Mouse (Mus musculus): ENCODE data around the gene Mcoln3. TPM values are rescaled to one million over a fixed set of nuclear protein-coding genes. Genes with fewer than 3 reads are reported as not detected.

Mcoln3 gene
- polyA plus RNA-seq, 1 experiment from 2014 or later = 6.3 TPM

DNA sequence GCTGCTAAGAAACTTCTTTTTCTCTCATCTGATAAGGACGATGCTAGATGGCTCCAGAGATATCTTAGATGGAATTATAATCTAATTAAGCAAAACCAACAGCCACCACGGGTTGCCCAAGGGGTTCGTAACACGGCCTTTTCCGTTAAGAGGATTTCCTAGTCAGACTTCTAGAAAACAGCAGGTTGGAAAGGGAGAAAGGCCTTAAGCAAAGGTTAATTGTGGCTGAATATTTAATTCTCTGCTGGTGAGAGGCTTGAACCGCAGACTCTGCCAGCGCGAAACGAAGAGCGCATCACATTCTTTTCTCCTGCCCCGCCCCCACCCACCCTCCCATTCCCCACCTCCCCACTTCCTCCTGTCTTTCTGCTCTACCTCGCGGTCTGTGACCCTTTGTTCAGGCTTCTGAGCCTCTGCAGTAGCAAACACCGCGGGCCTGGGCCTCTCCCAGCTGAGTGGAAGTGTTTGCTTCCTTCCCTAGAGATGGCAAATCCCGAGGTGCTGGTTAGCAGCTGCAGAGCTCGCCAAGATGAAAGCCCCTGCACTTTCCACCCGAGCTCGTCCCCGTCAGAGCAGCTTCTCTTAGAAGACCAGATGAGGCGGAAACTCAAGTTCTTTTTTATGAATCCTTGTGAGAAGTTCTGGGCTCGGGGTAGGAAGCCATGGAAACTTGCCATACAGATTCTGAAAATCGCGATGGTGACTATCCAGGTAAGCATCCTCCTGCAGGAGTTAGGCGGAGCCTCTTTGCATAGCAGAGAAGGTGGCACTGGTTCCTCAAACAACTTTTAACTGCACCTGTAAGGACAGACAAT is 4.3 kb downstream of the Mcoln3 start:
- no peak for ATAC-seq (ENCODE audit: insufficient number of reproducible peaks, low FRiP score, low TSS enrichment, low read depth)
- DNase-seq (ENCODE audit: low spot score) = peak; percentile 69
- H3K4me3 ChIP-seq (ENCODE audit: low read depth, low read length) = peak overlapping the region; percentile 14; the same call in 1 of the 2 replicates

DNA sequence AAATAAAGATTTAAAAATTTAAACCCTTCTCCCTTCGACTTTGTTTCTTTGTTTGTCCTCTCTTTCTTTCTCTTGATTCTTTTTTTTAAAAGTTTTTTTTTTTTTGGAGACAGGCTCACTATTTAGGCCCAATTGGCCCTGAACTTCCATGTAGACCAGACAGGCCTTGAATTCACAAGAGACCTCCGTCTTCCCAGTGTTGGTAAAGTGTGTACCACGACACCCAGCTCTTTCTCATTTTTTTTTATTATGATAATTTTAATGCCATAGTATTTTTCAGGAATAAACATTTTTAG is 4.8 kb downstream of the Mcoln3 start:
- WGBS = 42% methylated on average over 3 of the region's 3 CpGs
- H3K36me3 ChIP-seq (ENCODE audit: control insufficient read depth, insufficient read depth, low read length) = no peaks in the 10 kb centered on the region
- H3K9ac ChIP-seq (ENCODE audit: low read length) = no peak overlapping the region
- peaks cover 12% of the 10 kb centered on the region for H3K27me3 ChIP-seq (ENCODE audit: control insufficient read depth, insufficient read depth, low read length)
- ATAC-seq (ENCODE audit: insufficient number of reproducible peaks, low FRiP score, low TSS enrichment, low read depth) (no peak), DNase-seq (ENCODE audit: low spot score) (no peak)
- no peak overlapping the region for H3K27ac ChIP-seq (replicated peaks; ENCODE audit: low read depth, low read length)
- H3K4me2 ChIP-seq (ENCODE audit: low read depth, severe bottlenecking) = no peak overlapping the region
- no peaks in the 10 kb centered on the region for H3K9me3 ChIP-seq (ENCODE audit: control insufficient read depth, low read length)
- no peak overlapping the region for H3K4me3 ChIP-seq (ENCODE audit: low read depth, low read length)
- no peaks in the 10 kb centered on the region for H3K4me1 ChIP-seq (ENCODE audit: control insufficient read depth, insufficient read depth, low read length)

More for the DNA sequence above, 4.3 kb downstream of the Mcoln3 start:
- H3K27me3 ChIP-seq (ENCODE audit: control insufficient read depth, insufficient read depth, low read length) = peaks cover 18% of the 10 kb centered on the region
- peak overlapping the region; percentile 12 for H3K9ac ChIP-seq (ENCODE audit: low read length)
- no peaks in the 10 kb centered on the region for H3K4me1 ChIP-seq (ENCODE audit: control insufficient read depth, insufficient read depth, low read length)
- H3K27ac ChIP-seq (replicated peaks; ENCODE audit: low read depth, low read length) = no peak overlapping the region; the same call in 1 of the 2 replicates
- 8% methylated on average over 25 of the region's 25 CpGs for WGBS
- peak overlapping the region; percentile 27 for H3K4me2 ChIP-seq (ENCODE audit: low read depth, severe bottlenecking)
- no peaks in the 10 kb centered on the region for H3K36me3 ChIP-seq (ENCODE audit: control insufficient read depth, insufficient read depth, low read length)
- no peaks in the 10 kb centered on the region for H3K9me3 ChIP-seq (ENCODE audit: control insufficient read depth, low read length)

DNA sequence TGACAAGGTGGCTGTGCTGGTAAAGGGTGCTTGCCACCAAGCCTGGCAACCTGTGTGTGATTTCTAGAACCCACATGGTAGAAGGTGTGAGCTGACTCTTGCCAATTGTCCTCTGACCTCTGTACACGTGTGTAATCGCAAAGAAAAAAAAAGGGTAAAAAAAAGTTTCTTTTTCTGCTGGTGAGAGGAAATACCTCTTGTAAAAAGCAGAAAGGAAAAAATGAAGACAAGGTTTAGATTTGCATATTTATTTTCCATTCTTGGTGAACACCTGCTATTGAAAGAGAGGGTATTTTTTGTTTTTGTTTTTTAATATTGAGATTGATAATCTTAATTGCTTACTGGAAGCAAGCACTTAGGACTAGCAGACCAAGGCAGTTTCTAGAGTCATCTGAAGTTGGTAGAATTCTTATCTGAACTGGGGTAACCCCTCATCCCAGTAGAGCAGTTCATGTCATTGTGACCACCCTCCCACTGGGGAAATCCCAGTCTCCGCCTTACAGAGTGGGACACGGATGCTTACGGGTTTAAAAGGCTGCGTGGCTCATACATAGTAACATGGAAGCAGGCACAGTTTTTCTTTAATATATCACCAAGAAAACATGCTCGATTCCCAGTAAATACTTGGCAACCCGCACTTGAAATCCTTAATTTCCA is 5.7 kb downstream of the Mcoln3 start:
- WGBS = 71% methylated on average over 8 of the region's 8 CpGs
- no peaks in the 10 kb centered on the region for H3K36me3 ChIP-seq (ENCODE audit: control insufficient read depth, insufficient read depth, low read length)
- H3K4me2 ChIP-seq (ENCODE audit: low read depth, severe bottlenecking) = no peak overlapping the region

DNA sequence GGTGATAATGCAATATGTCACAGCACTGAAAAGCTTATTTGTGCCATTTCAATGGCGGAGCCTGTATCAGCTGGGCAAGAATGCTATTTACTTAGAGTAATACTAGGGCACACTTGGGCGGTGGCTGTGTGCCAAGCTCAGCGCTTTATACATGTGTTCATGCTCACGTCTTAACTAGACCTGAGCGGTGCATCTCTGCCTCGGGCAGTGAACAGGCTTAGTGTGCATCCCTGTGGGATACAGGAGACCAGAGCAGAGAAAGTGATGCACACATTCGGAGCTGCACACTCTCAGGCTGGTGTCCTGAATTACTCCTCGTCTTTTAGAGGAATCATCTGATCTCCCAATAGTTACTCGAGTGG is 6.2 kb downstream of the Mcoln3 start:
- no peak overlapping the region for H3K9ac ChIP-seq (ENCODE audit: low read length)
- H3K4me3 ChIP-seq (ENCODE audit: low read depth, low read length) = no peak overlapping the region
- no peak for ATAC-seq (ENCODE audit: insufficient number of reproducible peaks, low FRiP score, low TSS enrichment, low read depth)
- H3K36me3 ChIP-seq (ENCODE audit: control insufficient read depth, insufficient read depth, low read length) = no peaks in the 10 kb centered on the region
- H3K4me2 ChIP-seq (ENCODE audit: low read depth, severe bottlenecking) = no peak overlapping the region
- no peaks in the 10 kb centered on the region for H3K4me1 ChIP-seq (ENCODE audit: control insufficient read depth, insufficient read depth, low read length)
- 82% methylated on average over 9 of the region's 9 CpGs for WGBS
- no peak for DNase-seq (ENCODE audit: low spot score)
- H3K27ac ChIP-seq (replicated peaks; ENCODE audit: low read depth, low read length) = no peak overlapping the region
- no peaks in the 10 kb centered on the region for H3K9me3 ChIP-seq (ENCODE audit: control insufficient read depth, low read length)
- no peaks in the 10 kb centered on the region for H3K27me3 ChIP-seq (ENCODE audit: control insufficient read depth, insufficient read depth, low read length)

More for the DNA sequence above, 5.7 kb downstream of the Mcoln3 start:
- H3K9me3 ChIP-seq (ENCODE audit: control insufficient read depth, low read length) = no peaks in the 10 kb centered on the region
- H3K4me1 ChIP-seq (ENCODE audit: control insufficient read depth, insufficient read depth, low read length) = no peaks in the 10 kb centered on the region
- H3K27me3 ChIP-seq (ENCODE audit: control insufficient read depth, insufficient read depth, low read length) = peaks cover 4% of the 10 kb centered on the region; the same call in 1 of the 2 replicates
- H3K4me3 ChIP-seq (ENCODE audit: low read depth, low read length) = no peak overlapping the region
- ATAC-seq (ENCODE audit: insufficient number of reproducible peaks, low FRiP score, low TSS enrichment, low read depth) = no peak
- H3K9ac ChIP-seq (ENCODE audit: low read length) = no peak overlapping the region
- DNase-seq (ENCODE audit: low spot score) = no peak
- H3K27ac ChIP-seq (replicated peaks; ENCODE audit: low read depth, low read length) = no peak overlapping the region

DNA sequence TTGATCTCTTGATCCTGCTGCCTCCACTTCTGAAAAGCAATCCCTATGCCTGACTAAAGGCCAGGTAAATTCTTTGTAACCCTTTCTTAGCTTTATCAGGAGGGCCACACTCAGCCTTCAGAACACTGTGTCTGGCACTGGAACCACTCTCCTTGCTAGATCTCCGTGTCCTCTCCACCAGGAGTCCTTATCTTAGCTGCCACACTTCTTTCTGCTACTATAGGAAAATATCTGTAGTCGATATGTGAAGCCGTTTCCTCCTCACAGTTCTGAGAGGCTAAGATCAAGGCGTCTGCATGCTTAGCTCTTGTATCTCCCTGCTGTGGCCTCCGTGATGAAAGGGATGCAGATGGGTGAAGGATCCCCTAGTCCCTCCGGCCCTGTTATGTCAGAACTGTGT is 10.0 kb downstream of the Mcoln3 start:
- Histone ChIP-seq H3K4me1 (ENCODE audit: control insufficient read depth, insufficient read depth, low read length) (no peaks in the 10 kb centered on the region), H3K27ac (replicated peaks; ENCODE audit: low read depth, low read length) (no peak overlapping the region), H3K9me3 (ENCODE audit: control insufficient read depth, low read length) (no peaks in the 10 kb centered on the region), H3K9ac (ENCODE audit: low read length) (no peak overlapping the region), H3K36me3 (ENCODE audit: control insufficient read depth, insufficient read depth, low read length) (no peaks in the 10 kb centered on the region; the same call in 1 of the 2 replicates), H3K4me3 (ENCODE audit: low read depth, low read length) (no peak overlapping the region), H3K27me3 (ENCODE audit: control insufficient read depth, insufficient read depth, low read length) (no peaks in the 10 kb centered on the region), H3K4me2 (ENCODE audit: low read depth, severe bottlenecking) (no peak overlapping the region)
- WGBS = 56% methylated on average over 6 of the region's 6 CpGs
- no peak for DNase-seq (ENCODE audit: low spot score)
- no peak for ATAC-seq (ENCODE audit: insufficient number of reproducible peaks, low FRiP score, low TSS enrichment, low read depth)

DNA sequence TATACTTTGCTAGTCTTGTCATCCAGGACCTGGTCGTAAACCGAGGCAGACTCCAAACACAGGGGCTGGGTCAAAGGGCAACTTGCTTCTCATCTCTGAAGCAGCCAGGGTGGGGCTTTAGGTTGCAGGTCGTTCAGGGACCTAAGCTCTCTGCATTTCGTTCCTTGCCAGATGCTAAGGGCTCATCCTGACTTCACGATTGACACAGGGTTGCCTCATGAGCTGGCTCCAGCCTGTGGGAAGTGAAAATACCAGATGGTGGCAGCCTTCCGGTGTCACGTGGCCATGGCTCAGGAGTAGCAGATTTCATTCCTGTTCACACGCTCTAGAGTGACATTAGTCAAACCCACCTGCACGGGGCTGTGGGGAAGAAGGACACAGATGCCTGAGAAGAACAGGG is 17.6 kb downstream of the Mcoln3 start:
- no peak overlapping the region for H3K4me3 ChIP-seq (ENCODE audit: low read depth, low read length)
- no peak overlapping the region for H3K9ac ChIP-seq (ENCODE audit: low read length)
- H3K27me3 ChIP-seq (ENCODE audit: control insufficient read depth, insufficient read depth, low read length) = no peaks in the 10 kb centered on the region
- no peak for DNase-seq (ENCODE audit: low spot score)
- WGBS = 54% methylated on average over 9 of the region's 9 CpGs
- H3K27ac ChIP-seq (replicated peaks; ENCODE audit: low read depth, low read length) = no peak overlapping the region
- H3K4me1 ChIP-seq (ENCODE audit: control insufficient read depth, insufficient read depth, low read length) = no peaks in the 10 kb centered on the region
- H3K9me3 ChIP-seq (ENCODE audit: control insufficient read depth, low read length) = no peaks in the 10 kb centered on the region
- ATAC-seq (ENCODE audit: insufficient number of reproducible peaks, low FRiP score, low TSS enrichment, low read depth) = no peak
- H3K36me3 ChIP-seq (ENCODE audit: control insufficient read depth, insufficient read depth, low read length) = no peaks in the 10 kb centered on the region; the same call in 1 of the 2 replicates
- H3K4me2 ChIP-seq (ENCODE audit: low read depth, severe bottlenecking) = no peak overlapping the region

DNA sequence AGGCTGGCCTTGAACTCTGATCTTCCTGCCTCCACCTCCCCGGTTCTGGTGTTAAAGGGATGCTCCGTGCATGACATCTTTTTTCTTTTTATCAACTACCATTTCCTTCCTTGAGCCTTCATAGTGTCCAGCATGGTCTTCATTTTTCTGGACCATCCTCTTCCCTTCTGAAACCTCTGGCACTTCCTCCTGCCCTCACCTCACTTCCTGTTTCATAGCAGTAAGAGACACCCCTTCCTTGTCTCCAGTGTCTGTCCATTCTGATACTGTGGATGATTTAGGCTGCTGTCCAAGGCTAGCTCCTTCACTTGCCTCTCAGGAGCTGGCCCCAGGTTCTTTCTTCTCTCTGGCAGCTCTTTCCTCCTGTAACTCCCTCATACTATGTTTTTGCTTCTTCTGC is 18.2 kb downstream of the Mcoln3 start:
- no peaks in the 10 kb centered on the region; the same call in 1 of the 2 replicates for H3K36me3 ChIP-seq (ENCODE audit: control insufficient read depth, insufficient read depth, low read length)
- H3K27ac ChIP-seq (replicated peaks; ENCODE audit: low read depth, low read length) = no peak overlapping the region
- no peak overlapping the region for H3K4me2 ChIP-seq (ENCODE audit: low read depth, severe bottlenecking)
- ATAC-seq (ENCODE audit: insufficient number of reproducible peaks, low FRiP score, low TSS enrichment, low read depth) (no peak), DNase-seq (ENCODE audit: low spot score) (no peak)
- no peaks in the 10 kb centered on the region for H3K4me1 ChIP-seq (ENCODE audit: control insufficient read depth, insufficient read depth, low read length)
- no peaks in the 10 kb centered on the region for H3K27me3 ChIP-seq (ENCODE audit: control insufficient read depth, insufficient read depth, low read length)
- no peak overlapping the region for H3K4me3 ChIP-seq (ENCODE audit: low read depth, low read length)
- no peaks in the 10 kb centered on the region for H3K9me3 ChIP-seq (ENCODE audit: control insufficient read depth, low read length)
- no peak overlapping the region for H3K9ac ChIP-seq (ENCODE audit: low read length)
- WGBS = 93% methylated on average over 2 of the region's 2 CpGs

DNA sequence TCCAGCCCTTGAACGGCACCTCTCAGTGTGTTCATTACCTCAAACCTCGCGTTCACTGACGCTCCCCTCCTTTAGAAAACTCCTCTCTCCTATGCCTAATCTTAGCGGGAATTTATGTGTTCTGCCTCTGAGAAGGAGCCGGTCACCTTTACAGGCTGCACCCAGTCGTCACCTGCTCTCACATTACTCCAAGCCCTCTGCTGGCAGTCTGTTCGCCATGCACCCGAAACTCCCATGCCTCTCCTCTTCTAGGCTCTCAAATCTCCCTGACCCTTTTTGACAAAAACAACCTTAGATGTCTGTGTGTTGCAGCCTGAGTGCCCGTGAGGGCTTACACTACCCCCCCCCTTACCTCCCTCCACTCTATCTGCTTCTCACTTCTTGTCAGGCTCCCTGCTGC is 19.2 kb downstream of the Mcoln3 start:
- H3K27me3 ChIP-seq (ENCODE audit: control insufficient read depth, insufficient read depth, low read length) = no peaks in the 10 kb centered on the region
- no peak overlapping the region for H3K9ac ChIP-seq (ENCODE audit: low read length)
- peak; percentile 42 for DNase-seq (ENCODE audit: low spot score)
- no peak for ATAC-seq (ENCODE audit: insufficient number of reproducible peaks, low FRiP score, low TSS enrichment, low read depth)
- 30% methylated on average over 10 of the region's 10 CpGs for WGBS
- H3K4me2 ChIP-seq (ENCODE audit: low read depth, severe bottlenecking) = no peak overlapping the region
- no peak overlapping the region for H3K27ac ChIP-seq (replicated peaks; ENCODE audit: low read depth, low read length)
- no peaks in the 10 kb centered on the region for H3K9me3 ChIP-seq (ENCODE audit: control insufficient read depth, low read length)
- H3K36me3 ChIP-seq (ENCODE audit: control insufficient read depth, insufficient read depth, low read length) = no peaks in the 10 kb centered on the region
- no peaks in the 10 kb centered on the region for H3K4me1 ChIP-seq (ENCODE audit: control insufficient read depth, insufficient read depth, low read length)
- H3K4me3 ChIP-seq (ENCODE audit: low read depth, low read length) = no peak overlapping the region

Data from limb, embryonic 11.5 days (tissue).